Mouse (Mus musculus): ENCODE results near the gene Ccdc188. TPM values are rescaled to one million over a fixed set of nuclear protein-coding genes. Genes with fewer than 3 reads are reported as not detected.

Gene Ccdc188
- polyA plus RNA-seq, 1 experiment from 2014 or later = not detected

DNA sequence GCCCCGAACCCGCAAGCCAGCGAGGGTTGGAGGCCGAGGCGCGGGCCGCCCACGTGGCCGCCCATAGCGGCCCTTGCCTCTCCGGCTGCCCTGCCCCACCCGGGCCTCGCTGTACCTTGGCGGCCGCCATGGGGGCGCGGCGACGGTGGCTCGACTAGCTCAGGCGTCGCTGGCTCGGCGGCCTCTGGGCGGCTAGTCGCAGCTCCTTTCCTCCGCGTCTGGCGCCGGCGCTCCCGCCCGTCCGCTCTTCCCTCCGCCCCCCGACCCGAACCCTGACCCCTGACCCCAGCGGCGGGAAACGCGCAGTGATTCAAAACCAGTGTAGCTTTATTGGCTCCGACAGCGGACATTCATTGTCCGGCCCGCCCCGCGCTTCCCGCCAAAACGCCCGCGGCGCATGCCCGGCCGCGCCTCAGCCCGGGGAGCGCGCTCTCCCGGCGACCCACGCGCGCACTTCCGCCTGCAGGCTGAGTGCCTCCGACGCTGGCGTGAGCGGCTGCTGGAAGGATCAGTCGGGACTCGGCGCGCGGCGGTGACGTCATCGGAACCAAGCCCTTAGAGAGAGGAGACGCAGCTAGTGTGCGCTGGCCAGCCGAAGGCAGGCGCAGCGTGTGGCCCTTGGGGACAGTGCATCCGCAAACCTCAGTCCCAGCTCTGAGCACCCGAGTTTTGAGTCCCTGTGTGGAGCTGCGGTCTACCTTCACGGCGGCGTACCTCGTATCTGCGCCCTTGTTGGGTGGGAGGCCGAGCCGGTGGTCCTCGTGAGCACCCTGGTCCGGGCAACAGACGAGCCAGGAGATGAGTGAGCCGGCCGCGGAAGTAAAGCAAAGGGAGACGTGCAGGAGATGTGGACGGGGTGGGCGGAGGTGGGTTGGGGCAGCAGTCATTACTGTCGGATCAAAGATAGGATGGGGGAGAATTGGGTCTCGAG lies 31.0 kb downstream of the Ccdc188 start, which contains the start of the genes Trmt2a and Ranbp1:
TSS of gene Trmt2a (plus strand) at position 247 of the 931 bp plus-strand sequence.
TSS of gene Ranbp1 (minus strand) at position 300 of the 931 bp plus-strand sequence.
- Histone ChIP-seq H3K4me2 (ENCODE audit: low read depth, low read length, severe bottlenecking) (peak within 1 kb of the TSS; percentile 89), H3K4me1 (replicated peaks; ENCODE audit: control insufficient read depth, insufficient read depth, low read length) (peaks cover 16% of the 10 kb centered on the region), H3K9me3 (ENCODE audit: control insufficient read depth, low read length) (no peaks in the 10 kb centered on the region), H3K27me3 (ENCODE audit: control insufficient read depth, insufficient read depth, low read length) (no peaks in the 10 kb centered on the region), H3K27ac (ENCODE audit: low read depth, low read length) (peak within 1 kb of the TSS; percentile 89), H3K4me3 (ENCODE audit: low read depth, low read length) (peak within 1 kb of the TSS; percentile 97), H3K36me3 (ENCODE audit: control insufficient read depth, insufficient read depth, low read length) (peaks cover 25% of the 10 kb centered on the region), H3K9ac (ENCODE audit: low read length) (peak within 1 kb of the TSS; percentile 99)
- DNase-seq (ENCODE audit: low spot score) (peak; percentile 100), ATAC-seq (replicated peaks; ENCODE audit: low FRiP score) (peak; percentile 97)
- under 1% methylated on average over 99 of the region's 102 CpGs for WGBS

DNA sequence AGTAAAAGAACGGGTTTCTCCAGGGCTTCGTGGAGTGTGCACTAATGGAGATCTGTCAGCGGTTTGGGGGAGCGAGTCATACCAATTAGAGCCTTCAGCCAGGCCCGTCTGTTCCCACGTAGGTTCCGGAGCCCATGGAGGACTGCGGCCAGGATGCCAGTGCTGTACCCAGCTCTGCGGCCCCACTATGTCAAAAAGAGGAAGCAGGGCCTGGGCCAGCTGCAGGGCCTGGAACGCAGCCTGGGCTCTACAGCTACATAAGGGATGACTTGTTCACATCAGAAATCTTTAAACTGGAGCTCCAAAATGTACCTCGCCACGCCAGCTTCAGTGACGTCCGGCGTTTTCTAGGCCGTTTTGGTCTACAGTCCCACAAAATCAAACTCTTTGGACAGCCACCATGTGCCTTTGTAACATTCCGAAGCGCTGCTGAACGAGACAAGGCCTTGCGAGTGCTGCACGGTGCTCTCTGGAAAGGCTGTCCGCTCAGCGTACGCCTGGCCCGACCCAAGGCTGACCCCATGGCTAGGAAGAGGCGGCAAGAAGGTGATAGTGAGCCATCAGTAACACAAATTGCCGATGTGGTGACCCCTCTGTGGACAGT lies 31.8 kb downstream of the Ccdc188 start:
- H3K36me3 ChIP-seq (ENCODE audit: control insufficient read depth, insufficient read depth, low read length) = peaks cover 24% of the 10 kb centered on the region
- H3K9ac ChIP-seq (ENCODE audit: low read length) = peak overlapping the region; percentile 74

DNA sequence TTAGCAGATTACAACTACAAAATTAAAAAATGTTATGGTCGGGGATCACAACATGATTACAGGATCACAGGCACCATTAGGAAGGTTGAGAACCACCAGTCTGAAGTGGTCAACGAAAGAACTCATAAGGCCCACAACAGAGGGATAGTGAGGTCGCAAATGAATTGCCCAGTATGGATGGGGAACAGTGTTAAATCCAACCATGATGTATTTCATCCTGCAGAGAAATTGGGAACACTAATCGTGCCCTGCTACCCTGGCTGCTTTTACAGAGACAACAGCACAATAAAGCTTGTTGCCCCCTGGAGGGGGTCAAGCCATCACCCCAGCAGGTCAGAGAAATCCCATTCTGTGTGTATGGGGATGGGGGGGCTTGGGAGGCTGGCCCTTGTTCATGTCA lies 32.6 kb downstream of the Ccdc188 start:
- Histone ChIP-seq H3K36me3 (ENCODE audit: control insufficient read depth, insufficient read depth, low read length) (peaks cover 17% of the 10 kb centered on the region), H3K4me1 (replicated peaks; ENCODE audit: control insufficient read depth, insufficient read depth, low read length) (peaks cover 16% of the 10 kb centered on the region), H3K27ac (ENCODE audit: low read depth, low read length) (no peak overlapping the region), H3K9ac (ENCODE audit: low read length) (peak overlapping the region; percentile 74), H3K9me3 (ENCODE audit: control insufficient read depth, low read length) (no peaks in the 10 kb centered on the region), H3K4me2 (ENCODE audit: low read depth, low read length, severe bottlenecking) (peak overlapping the region; percentile 89), H3K4me3 (ENCODE audit: low read depth, low read length) (peak overlapping the region; percentile 97), H3K27me3 (ENCODE audit: control insufficient read depth, insufficient read depth, low read length) (no peaks in the 10 kb centered on the region)
- DNase-seq (ENCODE audit: low spot score) = peak; percentile 54
- 56% methylated on average over 4 of the region's 4 CpGs for WGBS
- ATAC-seq (replicated peaks; ENCODE audit: low FRiP score) = no peak

More for the DNA sequence above, 31.8 kb downstream of the Ccdc188 start:
- Histone ChIP-seq H3K4me1 (replicated peaks; ENCODE audit: control insufficient read depth, insufficient read depth, low read length) (peaks cover 16% of the 10 kb centered on the region), H3K27me3 (ENCODE audit: control insufficient read depth, insufficient read depth, low read length) (no peaks in the 10 kb centered on the region), H3K27ac (ENCODE audit: low read depth, low read length) (peak overlapping the region; percentile 77), H3K9me3 (ENCODE audit: control insufficient read depth, low read length) (no peaks in the 10 kb centered on the region), H3K4me2 (ENCODE audit: low read depth, low read length, severe bottlenecking) (peak overlapping the region; percentile 89), H3K4me3 (ENCODE audit: low read depth, low read length) (peak overlapping the region; percentile 97)
- DNase-seq (ENCODE audit: low spot score) (peak; percentile 75), ATAC-seq (replicated peaks; ENCODE audit: low FRiP score) (no peak; the same call in 1 of the 2 replicates)
- 14% methylated on average over 27 of the region's 27 CpGs for WGBS

DNA sequence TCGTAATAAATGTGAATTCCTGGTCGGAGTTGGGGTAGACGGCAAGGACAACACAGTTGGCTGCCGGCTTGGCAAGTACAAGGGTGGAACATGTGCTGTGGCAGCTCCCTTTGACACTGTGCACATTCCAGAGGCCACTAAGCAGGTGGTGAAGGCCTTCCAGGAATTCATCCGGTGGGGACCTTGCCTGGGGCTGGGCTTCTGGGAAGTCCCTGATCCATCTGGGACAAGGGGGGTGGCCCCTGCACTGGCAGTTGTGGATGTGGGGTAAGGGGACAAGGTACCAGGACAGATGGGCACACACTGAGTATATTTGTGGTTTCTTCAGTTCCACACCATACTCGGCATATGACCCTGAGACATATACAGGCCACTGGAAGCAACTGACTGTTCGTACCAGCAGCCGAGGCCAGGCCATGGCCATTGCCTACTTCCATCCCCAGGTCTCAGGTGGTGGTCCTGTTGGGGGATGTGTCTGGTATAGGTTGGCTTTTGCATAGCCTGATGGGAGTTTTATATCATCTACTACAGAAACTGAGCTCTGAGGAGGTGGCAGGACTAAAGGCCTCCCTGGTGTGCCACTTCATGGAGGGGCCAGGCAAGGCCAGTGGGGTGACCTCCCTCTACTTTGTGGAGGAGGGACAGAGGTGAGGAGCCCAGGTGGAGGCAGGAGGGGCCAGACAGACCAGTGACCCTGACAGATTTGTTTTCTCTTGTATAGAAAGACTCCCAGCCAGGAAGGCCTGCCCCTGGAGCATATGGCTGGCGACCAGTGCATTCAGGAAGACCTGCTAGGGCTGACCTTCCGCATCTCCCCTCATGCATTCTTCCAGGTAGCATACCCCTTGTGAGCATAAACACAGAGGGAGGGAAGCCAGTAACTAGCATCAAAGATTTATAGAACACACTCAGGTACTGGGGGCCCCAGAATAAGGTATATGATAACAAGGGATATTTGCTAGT lies 33.4 kb downstream of the Ccdc188 start:
- Histone ChIP-seq H3K27me3 (ENCODE audit: control insufficient read depth, insufficient read depth, low read length) (no peaks in the 10 kb centered on the region), H3K4me1 (replicated peaks; ENCODE audit: control insufficient read depth, insufficient read depth, low read length) (peaks cover 15% of the 10 kb centered on the region), H3K4me3 (ENCODE audit: low read depth, low read length) (peak overlapping the region; percentile 97), H3K9ac (ENCODE audit: low read length) (peak overlapping the region; percentile 4; the same call in 1 of the 2 replicates), H3K9me3 (ENCODE audit: control insufficient read depth, low read length) (no peaks in the 10 kb centered on the region), H3K27ac (ENCODE audit: low read depth, low read length) (no peak overlapping the region), H3K4me2 (ENCODE audit: low read depth, low read length, severe bottlenecking) (peak overlapping the region; percentile 89; the same call in 1 of the 2 replicates), H3K36me3 (ENCODE audit: control insufficient read depth, insufficient read depth, low read length) (peaks cover 17% of the 10 kb centered on the region)
- no peak for ATAC-seq (replicated peaks; ENCODE audit: low FRiP score)
- peak; percentile 68 for DNase-seq (ENCODE audit: low spot score)
- 75% methylated on average over 10 of the region's 10 CpGs for WGBS

DNA sequence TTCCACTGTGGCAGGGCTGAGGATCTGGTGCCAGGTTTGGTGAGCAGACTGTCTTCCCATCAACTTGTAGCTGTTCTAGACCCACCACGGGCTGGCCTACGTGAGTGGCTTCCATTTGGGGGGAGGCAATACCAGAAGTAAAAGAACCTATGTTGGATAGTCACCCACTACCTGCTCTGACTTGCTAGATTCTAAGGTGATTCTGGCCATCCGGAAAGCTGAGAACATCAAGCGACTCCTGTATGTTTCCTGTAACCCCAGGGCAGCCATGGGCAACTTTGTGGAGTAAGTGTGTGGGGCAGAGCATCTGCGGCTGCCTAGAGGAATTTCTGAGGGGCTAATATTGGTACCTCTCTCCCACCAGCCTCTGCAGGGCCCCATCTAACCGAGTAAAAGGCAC lies 35.1 kb downstream of the Ccdc188 start:
- H3K9me3 ChIP-seq (ENCODE audit: control insufficient read depth, low read length) = no peaks in the 10 kb centered on the region
- H3K36me3 ChIP-seq (ENCODE audit: control insufficient read depth, insufficient read depth, low read length) = peaks cover 23% of the 10 kb centered on the region
- peak; percentile 51 for DNase-seq (ENCODE audit: low spot score)
- no peak overlapping the region for H3K9ac ChIP-seq (ENCODE audit: low read length)
- H3K4me1 ChIP-seq (replicated peaks; ENCODE audit: control insufficient read depth, insufficient read depth, low read length) = peaks cover 13% of the 10 kb centered on the region
- H3K4me2 ChIP-seq (ENCODE audit: low read depth, low read length, severe bottlenecking) = no peak overlapping the region
- no peak for ATAC-seq (replicated peaks; ENCODE audit: low FRiP score)
- H3K27ac ChIP-seq (ENCODE audit: low read depth, low read length) = no peak overlapping the region
- WGBS = 88% methylated on average over 6 of the region's 6 CpGs
- H3K4me3 ChIP-seq (ENCODE audit: low read depth, low read length) = no peak overlapping the region
- H3K27me3 ChIP-seq (ENCODE audit: control insufficient read depth, insufficient read depth, low read length) = no peaks in the 10 kb centered on the region

DNA sequence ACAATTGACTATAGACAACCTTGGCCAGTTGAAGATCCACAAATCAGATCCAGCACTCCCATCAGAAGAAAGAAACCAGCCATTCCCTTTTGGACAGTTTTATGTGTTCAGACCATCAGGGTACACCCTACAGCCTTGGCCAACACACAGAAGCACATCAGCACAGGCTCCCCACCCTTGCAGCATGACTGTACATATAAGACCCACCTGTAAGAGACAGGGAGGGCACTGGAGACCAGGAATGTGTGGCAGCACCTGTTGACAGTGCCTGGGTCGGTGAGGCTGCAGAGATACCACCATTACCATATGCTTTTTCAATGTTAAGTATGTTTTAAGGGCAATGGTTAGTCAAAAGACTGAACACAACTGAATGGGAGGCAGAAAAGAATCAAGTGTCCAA lies 36.2 kb downstream of the Ccdc188 start:
- no peaks in the 10 kb centered on the region for H3K9me3 ChIP-seq (ENCODE audit: control insufficient read depth, low read length)
- H3K4me1 ChIP-seq (replicated peaks; ENCODE audit: control insufficient read depth, insufficient read depth, low read length) = peaks cover 13% of the 10 kb centered on the region
- H3K4me3 ChIP-seq (ENCODE audit: low read depth, low read length) = no peak overlapping the region
- H3K27ac ChIP-seq (ENCODE audit: low read depth, low read length) = no peak overlapping the region
- no peak overlapping the region for H3K4me2 ChIP-seq (ENCODE audit: low read depth, low read length, severe bottlenecking)
- no peak overlapping the region for H3K9ac ChIP-seq (ENCODE audit: low read length)
- ATAC-seq (replicated peaks; ENCODE audit: low FRiP score) (no peak), DNase-seq (ENCODE audit: low spot score) (peak; percentile 48)
- 91% methylated on average over 1 of the region's 1 CpGs for WGBS
- H3K36me3 ChIP-seq (ENCODE audit: control insufficient read depth, insufficient read depth, low read length) = peaks cover 31% of the 10 kb centered on the region
- H3K27me3 ChIP-seq (ENCODE audit: control insufficient read depth, insufficient read depth, low read length) = no peaks in the 10 kb centered on the region

DNA sequence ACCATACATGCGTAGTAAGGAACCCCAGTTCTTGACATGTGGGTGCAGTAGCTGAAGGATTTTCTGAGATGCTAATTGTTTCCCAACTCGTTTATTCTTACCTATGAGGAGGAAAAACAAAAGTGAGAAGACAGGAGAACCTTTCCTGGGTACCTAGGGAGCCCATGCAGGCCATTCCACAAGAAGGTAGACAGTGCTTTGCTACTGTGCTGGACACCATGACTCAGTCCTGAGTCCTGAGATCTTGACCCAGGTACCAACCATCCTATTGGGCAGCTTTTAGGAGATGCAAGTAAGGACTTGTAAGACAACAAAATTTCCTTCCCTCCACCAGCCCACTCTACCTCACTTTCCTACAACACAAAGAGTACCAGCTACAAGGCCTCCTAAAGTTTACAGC lies 40.5 kb downstream of the Ccdc188 start, which contains the start of gene Gm49776:
TSS of gene Gm49776 (minus strand) at position 101 of the 400 bp plus-strand sequence.
- no peaks in the 10 kb centered on the region for H3K4me1 ChIP-seq (replicated peaks; ENCODE audit: control insufficient read depth, insufficient read depth, low read length)
- no peaks in the 10 kb centered on the region for H3K27me3 ChIP-seq (ENCODE audit: control insufficient read depth, insufficient read depth, low read length)
- no peak within 1 kb of the TSS for H3K4me3 ChIP-seq (ENCODE audit: low read depth, low read length)
- DNase-seq (ENCODE audit: low spot score) = peak; percentile 23
- H3K9ac ChIP-seq (ENCODE audit: low read length) = no peak within 1 kb of the TSS
- H3K36me3 ChIP-seq (ENCODE audit: control insufficient read depth, insufficient read depth, low read length) = peaks cover 59% of the 10 kb centered on the region
- H3K9me3 ChIP-seq (ENCODE audit: control insufficient read depth, low read length) = no peaks in the 10 kb centered on the region
- H3K27ac ChIP-seq (ENCODE audit: low read depth, low read length) = no peak within 1 kb of the TSS
- no peak for ATAC-seq (replicated peaks; ENCODE audit: low FRiP score)
- no peak within 1 kb of the TSS for H3K4me2 ChIP-seq (ENCODE audit: low read depth, low read length, severe bottlenecking)
- 98% methylated on average over 2 of the region's 2 CpGs for WGBS

DNA sequence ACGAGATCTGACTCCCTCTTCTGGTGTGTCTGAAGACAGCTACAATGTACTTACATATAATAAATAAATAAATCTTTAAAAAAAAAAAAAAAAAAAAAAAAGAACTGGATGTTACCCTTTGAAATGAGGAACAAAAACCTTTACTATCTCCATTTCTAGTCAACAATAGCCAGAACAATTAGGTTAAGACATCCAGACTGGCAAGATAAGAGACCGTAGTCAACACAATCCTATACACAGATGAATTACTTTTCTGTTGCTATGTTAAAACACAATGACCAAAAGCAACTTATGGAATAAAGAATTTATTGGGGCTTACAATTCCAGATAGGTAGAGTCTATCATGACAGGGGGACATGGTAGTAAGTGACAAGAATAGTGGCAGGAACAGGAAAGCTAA lies 47.3 kb downstream of the Ccdc188 start:
- H3K36me3 ChIP-seq (ENCODE audit: control insufficient read depth, insufficient read depth, low read length) = peaks cover 29% of the 10 kb centered on the region
- WGBS = 88% methylated on average over 2 of the region's 2 CpGs

More for the DNA sequence above, 47.3 kb downstream of the Ccdc188 start:
- no peaks in the 10 kb centered on the region for H3K27me3 ChIP-seq (ENCODE audit: control insufficient read depth, insufficient read depth, low read length)
- H3K9ac ChIP-seq (ENCODE audit: low read length) = no peak overlapping the region
- H3K9me3 ChIP-seq (ENCODE audit: control insufficient read depth, low read length) = no peaks in the 10 kb centered on the region
- ATAC-seq (replicated peaks; ENCODE audit: low FRiP score) (no peak), DNase-seq (ENCODE audit: low spot score) (no peak)
- H3K4me3 ChIP-seq (ENCODE audit: low read depth, low read length) = no peak overlapping the region
- no peak overlapping the region for H3K27ac ChIP-seq (ENCODE audit: low read depth, low read length)
- no peaks in the 10 kb centered on the region for H3K4me1 ChIP-seq (replicated peaks; ENCODE audit: control insufficient read depth, insufficient read depth, low read length)
- no peak overlapping the region for H3K4me2 ChIP-seq (ENCODE audit: low read depth, low read length, severe bottlenecking)
